Mouse (Mus musculus) small intestine, adult 2 months (tissue): ENCODE data around the gene Vps37b. TPM values are rescaled to one million over a fixed set of nuclear protein-coding genes. Genes with fewer than 3 reads are reported as not detected.

Experiments used
- H3K27ac ChIP-seq: fragments of 200-500 bp; 2 replicates; pipeline ENCODE4 v1.5.1; 2012; ENCODE audit warnings: low read depth, low read length, control low read depth, inconsistent platforms; ENCODE audit not compliant: insufficient read depth
- H3K27me3 ChIP-seq: fragments of 200-500 bp; 2 replicates; pipeline ENCODE4 v1.6.1; 2012; ENCODE audit warnings: mild to moderate bottlenecking, moderate library complexity, low read length, inconsistent platforms; ENCODE audit not compliant: control insufficient read depth, insufficient read depth
- H3K36me3 ChIP-seq: fragments of 200-500 bp; 2 replicates; pipeline ENCODE4 v1.6.1; 2012; ENCODE audit warnings: mild to moderate bottlenecking, low read length, control low read depth, inconsistent platforms; ENCODE audit not compliant: control insufficient read depth, insufficient read depth
- H3K4me1 ChIP-seq: fragments of 200-500 bp; 2 replicates; pipeline ENCODE4 v1.6.1; 2012; ENCODE audit warnings: low read length, inconsistent platforms, mixed read lengths; ENCODE audit not compliant: control insufficient read depth, insufficient read depth, insufficient read length
- H3K4me3 ChIP-seq: fragments of 200-500 bp; 2 replicates; pipeline ENCODE4 v1.5.1; 2012; ENCODE audit warnings: low read depth, mild to moderate bottlenecking, control low read depth, inconsistent platforms, low read length, moderate library complexity
- CTCF ChIP-seq: fragments of 200-500 bp; IDR thresholded peaks from 2 replicates; pipeline ENCODE4 v1.5.1; 2012; ENCODE audit warnings: low read depth, mild to moderate bottlenecking, control low read depth, inconsistent platforms, low read length, moderate library complexity, mixed read lengths; ENCODE audit not compliant: insufficient replicate concordance, insufficient read length; ENCODE audit errors: extremely low read depth
- POLR2A ChIP-seq: fragments of 200-500 bp; IDR thresholded peaks from 2 replicates; pipeline ENCODE4 v1.6.1; 2012; ENCODE audit warnings: low read depth, mild to moderate bottlenecking, control low read depth, inconsistent platforms, low read length, moderate library complexity
- WGBS: fragments of 180-500 bp; shearing (Covaris S2); methylation state at CpG from one replicate; pipeline ENCODE4 v1.1.7; 2018; 5-methylcytosine and 5-hydroxymethylcytosine counted together
- polyA plus RNA-seq: library from polyadenylated mRNA; depleted of rRNA; stranded (reverse); fragments of >200 nt; gene quantifications from 2 replicates; pipeline ENCODE4 v1.2.3, GENCODE M21; 2012

The Vps37b gene
- polyA plus RNA-seq, 1 experiment: 55.6 TPM

DNA sequence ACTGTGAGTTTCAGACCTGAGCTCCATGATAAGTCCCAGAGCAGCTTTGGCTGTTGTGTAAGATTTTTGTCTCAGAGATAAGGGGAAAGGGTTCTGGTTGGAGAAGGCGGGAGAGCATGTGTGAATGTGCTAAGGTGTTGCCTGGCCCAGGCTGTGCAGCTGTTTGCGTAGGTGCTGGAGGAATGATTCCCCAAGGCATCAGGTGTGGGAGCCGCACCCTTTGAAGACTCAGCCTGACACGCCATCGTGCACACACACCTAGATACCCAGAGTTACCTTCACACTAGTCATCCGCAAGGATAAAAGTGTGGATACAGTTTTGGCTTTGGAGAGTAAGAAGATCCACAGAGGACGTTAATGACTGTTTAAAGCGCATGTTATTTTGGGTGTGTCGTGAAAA, 3.3 kb upstream of the Vps37b start:
- H3K4me1 ChIP-seq: peaks cover 8% of the 10 kb centered on the region
- no peaks in the 10 kb centered on the region for H3K36me3 ChIP-seq
- H3K4me3 ChIP-seq: no peak overlapping the region
- TF ChIP-seq CTCF (no peak), POLR2A (no peak)
- WGBS: 51% methylated on average over 9 of the region's 9 CpGs
- 0 out of 2 replicates have a peak overlapping the region, but pooled peaks have one; percentile 0 for H3K27ac ChIP-seq
- no peaks in the 10 kb centered on the region for H3K27me3 ChIP-seq

DNA sequence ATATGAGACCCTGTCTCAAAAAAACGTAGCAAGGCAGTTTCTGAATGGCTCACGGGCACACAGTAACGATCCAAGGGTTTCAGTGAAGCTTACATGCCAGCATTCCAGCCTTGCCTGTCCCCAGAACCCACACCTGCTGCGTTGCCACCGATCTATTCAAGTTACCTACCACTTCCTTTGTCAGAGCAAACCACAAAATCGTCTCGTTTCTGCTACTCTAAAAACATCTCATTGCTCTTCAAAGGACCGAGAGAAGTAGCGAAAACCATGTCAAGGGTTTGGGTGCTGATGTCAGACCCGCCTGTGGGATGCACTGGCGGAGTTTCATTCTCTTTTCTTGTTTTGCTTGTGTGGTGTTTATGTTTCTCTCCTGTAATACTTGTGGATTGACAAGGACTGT, 2.4 kb upstream of the Vps37b start:
- 71% methylated on average over 11 of the region's 11 CpGs for WGBS
- Histone ChIP-seq H3K27ac (no peak overlapping the region), H3K4me3 (no peak overlapping the region), H3K36me3 (no peaks in the 10 kb centered on the region), H3K27me3 (no peaks in the 10 kb centered on the region), H3K4me1 (peaks cover 14% of the 10 kb centered on the region)
- TF ChIP-seq POLR2A (no peak), CTCF (no peak)

DNA sequence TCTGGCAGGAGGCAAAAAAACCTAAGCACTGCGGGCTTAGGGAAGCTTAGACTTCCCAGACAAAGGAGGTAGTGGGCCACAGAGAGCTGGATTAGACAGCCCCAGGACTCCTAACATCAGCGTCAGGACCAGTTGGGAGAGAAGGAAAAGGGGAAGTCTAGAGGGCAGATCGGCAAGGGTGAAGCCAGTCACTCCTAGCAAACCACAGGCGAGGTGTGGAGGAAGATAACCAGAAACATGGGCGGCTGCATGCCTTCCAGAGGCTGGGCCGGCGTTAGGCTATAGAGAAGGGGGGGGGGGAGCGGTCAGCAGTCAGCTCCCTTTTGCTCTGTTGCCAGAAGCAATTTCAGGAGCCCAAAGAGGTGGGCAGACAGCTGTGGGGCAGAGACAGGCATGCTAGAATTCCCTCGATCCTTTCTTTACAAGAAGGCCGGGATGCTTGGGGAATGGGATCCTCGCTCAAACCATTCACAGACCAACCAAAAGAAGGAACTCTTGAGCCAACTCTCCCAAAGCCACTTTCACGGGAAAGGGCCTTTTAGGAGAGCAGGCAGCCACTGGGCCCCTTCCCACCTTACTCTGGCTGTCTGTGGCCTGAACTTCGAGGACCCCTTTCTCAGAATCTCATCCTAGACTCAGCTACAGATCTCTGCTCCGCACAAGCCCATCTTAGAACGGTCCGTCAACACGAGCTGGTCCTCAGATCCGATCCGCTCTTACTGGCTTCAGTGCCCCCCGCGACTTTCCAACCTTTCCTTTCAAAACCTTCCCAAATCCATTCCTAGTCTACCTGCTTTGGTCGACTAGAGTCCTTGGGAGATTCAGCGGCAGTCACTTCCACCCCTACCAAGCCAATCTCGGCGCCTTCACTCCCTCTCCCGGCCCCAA, 758 bp downstream of the Vps37b start:
- Histone ChIP-seq H3K27me3 (no peaks in the 10 kb centered on the region), H3K27ac (peak overlapping the region; percentile 37), H3K4me3 (peak overlapping the region; percentile 67), H3K36me3 (no peaks in the 10 kb centered on the region), H3K4me1 (peaks cover 25% of the 10 kb centered on the region)
- TF ChIP-seq POLR2A (no peak), CTCF (no peak)
- 4% methylated on average over 26 of the region's 26 CpGs for WGBS

DNA sequence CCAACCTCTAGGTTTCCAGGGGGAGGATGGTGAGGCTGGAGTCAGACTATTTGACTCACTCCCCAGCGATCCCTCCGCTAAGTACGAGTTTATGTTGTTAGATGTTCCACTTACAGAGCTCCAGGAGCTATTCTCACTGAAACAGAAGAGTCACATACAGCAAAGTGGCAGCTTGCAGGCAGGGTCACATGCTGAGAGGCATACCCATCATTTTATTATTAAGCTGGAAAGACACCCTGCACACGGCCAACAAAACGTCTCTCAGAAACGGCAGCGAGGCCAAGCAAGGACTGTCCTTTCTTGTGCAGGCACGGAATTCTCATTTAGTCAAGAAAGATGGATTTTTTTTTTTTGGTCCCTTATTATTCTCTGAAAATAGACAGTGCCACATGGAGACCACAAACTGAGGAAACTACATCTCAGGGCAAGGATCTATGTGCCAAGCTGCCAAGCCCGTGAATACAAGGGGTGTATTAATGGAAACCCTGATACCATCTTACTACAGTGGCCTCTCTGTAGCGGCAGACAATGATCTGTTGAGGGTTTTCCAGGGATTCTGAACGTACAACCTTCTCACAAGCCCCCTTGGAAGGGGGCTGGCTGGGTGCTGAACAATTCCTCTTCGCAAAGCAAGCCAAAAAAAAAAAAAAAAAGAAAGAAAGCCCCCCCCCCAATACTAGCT, 1.5 kb downstream of the Vps37b start:
- H3K4me1 ChIP-seq: peaks cover 31% of the 10 kb centered on the region
- TF ChIP-seq POLR2A: no peak
- no peak for TF ChIP-seq CTCF
- H3K27me3 ChIP-seq: no peaks in the 10 kb centered on the region
- 53% methylated on average over 12 of the region's 12 CpGs for WGBS
- no peaks in the 10 kb centered on the region for H3K36me3 ChIP-seq
- H3K27ac ChIP-seq: peak overlapping the region; percentile 2; the same call in 1 of the 2 replicates
- H3K4me3 ChIP-seq: peak overlapping the region; percentile 67

DNA sequence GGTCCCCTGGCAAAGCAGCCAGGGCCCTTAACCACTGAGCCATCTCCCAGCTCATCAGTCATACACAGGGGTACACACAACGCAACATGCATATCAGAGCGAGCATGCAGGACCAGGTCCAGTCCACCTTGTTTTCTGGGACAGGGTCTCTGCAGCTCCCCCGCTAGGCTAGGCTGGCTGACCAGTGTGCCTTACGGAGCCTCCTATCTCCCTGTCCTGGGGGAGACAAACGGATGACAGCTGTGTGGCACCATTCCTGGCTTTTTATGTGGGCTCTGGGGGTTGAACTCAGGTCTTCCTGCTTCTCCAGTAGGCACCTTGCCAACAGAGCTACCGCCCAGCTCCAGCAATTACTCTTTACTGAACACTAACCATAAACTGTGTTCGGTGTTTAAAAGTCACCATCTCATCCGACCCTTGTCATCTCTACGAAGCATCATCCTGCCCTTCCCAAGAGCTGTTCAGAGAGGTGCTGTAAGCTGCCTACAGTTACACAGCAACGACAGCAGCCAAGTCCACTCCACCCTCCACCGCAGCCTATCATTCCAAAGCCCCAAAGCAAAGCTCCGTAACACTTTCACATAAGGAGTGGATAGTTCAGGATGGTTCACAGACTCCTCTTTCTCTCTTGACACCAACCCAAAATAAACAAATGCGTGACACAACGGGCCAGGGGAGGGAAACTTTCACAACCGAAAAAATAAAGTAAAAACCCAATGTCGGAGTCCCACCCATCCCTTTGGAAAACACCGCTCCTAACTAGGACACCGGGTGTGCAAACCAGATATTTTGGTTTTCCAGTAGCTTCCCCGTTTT, 2.6 kb downstream of the Vps37b start:
- WGBS: 45% methylated on average over 19 of the region's 19 CpGs

DNA sequence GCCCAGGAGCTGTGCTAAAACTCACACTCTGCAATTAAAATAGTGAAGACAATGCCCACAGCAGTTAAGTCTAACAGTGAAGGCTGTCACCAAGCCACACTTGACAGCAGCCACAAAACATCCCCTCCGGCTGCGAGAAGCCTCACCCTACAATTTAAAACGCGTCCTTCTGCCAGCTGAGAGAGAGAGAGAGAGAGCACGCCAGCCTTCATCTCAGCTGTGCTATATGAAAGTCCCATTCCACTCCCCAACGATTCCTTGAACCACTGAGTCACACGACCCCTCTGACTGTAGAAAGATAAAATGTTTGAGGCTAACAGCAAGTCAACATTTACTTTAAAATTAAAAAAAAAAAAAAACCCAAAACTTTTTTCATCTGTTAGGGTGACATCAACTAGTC, 3.4 kb downstream of the Vps37b start:
- no peak for TF ChIP-seq POLR2A
- TF ChIP-seq CTCF: no peak
- H3K27me3 ChIP-seq: no peaks in the 10 kb centered on the region
- H3K27ac ChIP-seq: no peak overlapping the region
- no peaks in the 10 kb centered on the region for H3K36me3 ChIP-seq
- H3K4me1 ChIP-seq: peaks cover 32% of the 10 kb centered on the region
- WGBS: 55% methylated on average over 7 of the region's 7 CpGs
- H3K4me3 ChIP-seq: no peak overlapping the region

More for the DNA sequence above, 2.6 kb downstream of the Vps37b start:
- TF ChIP-seq CTCF (no peak), POLR2A (no peak)
- no peaks in the 10 kb centered on the region for H3K36me3 ChIP-seq
- peak overlapping the region; percentile 7; the same call in 1 of the 2 replicates for H3K4me3 ChIP-seq
- peaks cover 32% of the 10 kb centered on the region for H3K4me1 ChIP-seq
- peak overlapping the region; percentile 10; the same call in 1 of the 2 replicates for H3K27ac ChIP-seq
- no peaks in the 10 kb centered on the region for H3K27me3 ChIP-seq
